Mouse (Mus musculus) limb, embryonic 13.5 days (tissue): Measurements from ENCODE around the gene Slc47a1. TPM values are rescaled to one million over a fixed set of nuclear protein-coding genes. Genes with fewer than 3 reads are reported as not detected.
A peak's percentile ranks its signal among the peaks of the same experiment; 100 is the strongest.
"Not testable (repeated sequence)": the region's sequence is repeated elsewhere in the genome, so short reads cannot be mapped to it uniquely, and the experiment has no call there.

Source experiments
- ATAC-seq: fragments of 200-750 bp; cut with Nextera tagmentation; 2 replicates; pipeline ENCODE4 v1.8.0; 2017; ENCODE audit warnings: low read depth, moderate number of reproducible peaks, moderate TSS enrichment; ENCODE audit not compliant: low FRiP score
- H3K27ac ChIP-seq: fragments of 300-500 bp; sonication (generic); 2 replicates; pipeline ENCODE4 v1.5.1; 2015; ENCODE audit warnings: inconsistent platforms, mild to moderate bottlenecking, moderate library complexity
- H3K27me3 ChIP-seq: fragments of 300-500 bp; sonication (generic); 2 replicates; pipeline ENCODE4 v1.6.1; 2015; ENCODE audit warnings: mild to moderate bottlenecking, inconsistent platforms
- H3K36me3 ChIP-seq: fragments of 300-500 bp; sonication (generic); 2 replicates; pipeline ENCODE4 v1.6.1; 2015; ENCODE audit warnings: inconsistent platforms, mild to moderate bottlenecking, moderate library complexity
- H3K4me1 ChIP-seq: fragments of 300-500 bp; sonication (generic); 2 replicates; pipeline ENCODE4 v1.6.1; 2015; ENCODE audit warnings: inconsistent platforms
- H3K4me2 ChIP-seq: fragments of 300-500 bp; sonication (generic); replicated peaks from 2 replicates; pipeline ENCODE4 v1.6.1; 2015; ENCODE audit warnings: inconsistent platforms, mild to moderate bottlenecking, moderate library complexity
- H3K4me3 ChIP-seq: fragments of 300-500 bp; sonication (generic); 2 replicates; pipeline ENCODE4 v1.5.1; 2015; ENCODE audit warnings: moderate library complexity, mild to moderate bottlenecking, inconsistent platforms
- H3K9ac ChIP-seq: fragments of 300-500 bp; sonication (generic); 2 replicates; pipeline ENCODE4 v1.6.1; 2015; ENCODE audit warnings: mild to moderate bottlenecking, inconsistent platforms
- H3K9me3 ChIP-seq: fragments of 300-500 bp; sonication (generic); 2 replicates; pipeline ENCODE4 v1.6.1; 2016; ENCODE audit warnings: inconsistent platforms
- WGBS: fragments of 180-500 bp; shearing (Covaris S2); methylation state at CpG from one replicate; pipeline ENCODE4 v1.1.7; 2015; 5-methylcytosine and 5-hydroxymethylcytosine counted together
- polyA plus RNA-seq: library from polyadenylated mRNA; unstranded; fragments of >200 nt; fragmentation: Nextera tagmentation; extraction: Ambion mirVana; gene quantifications from 2 replicates; pipeline ENCODE4 v1.2.1, GENCODE M21; 2015

Slc47a1 gene
- 0.36 and 0.50 TPM in 2 replicates for polyA plus RNA-seq

DNA sequence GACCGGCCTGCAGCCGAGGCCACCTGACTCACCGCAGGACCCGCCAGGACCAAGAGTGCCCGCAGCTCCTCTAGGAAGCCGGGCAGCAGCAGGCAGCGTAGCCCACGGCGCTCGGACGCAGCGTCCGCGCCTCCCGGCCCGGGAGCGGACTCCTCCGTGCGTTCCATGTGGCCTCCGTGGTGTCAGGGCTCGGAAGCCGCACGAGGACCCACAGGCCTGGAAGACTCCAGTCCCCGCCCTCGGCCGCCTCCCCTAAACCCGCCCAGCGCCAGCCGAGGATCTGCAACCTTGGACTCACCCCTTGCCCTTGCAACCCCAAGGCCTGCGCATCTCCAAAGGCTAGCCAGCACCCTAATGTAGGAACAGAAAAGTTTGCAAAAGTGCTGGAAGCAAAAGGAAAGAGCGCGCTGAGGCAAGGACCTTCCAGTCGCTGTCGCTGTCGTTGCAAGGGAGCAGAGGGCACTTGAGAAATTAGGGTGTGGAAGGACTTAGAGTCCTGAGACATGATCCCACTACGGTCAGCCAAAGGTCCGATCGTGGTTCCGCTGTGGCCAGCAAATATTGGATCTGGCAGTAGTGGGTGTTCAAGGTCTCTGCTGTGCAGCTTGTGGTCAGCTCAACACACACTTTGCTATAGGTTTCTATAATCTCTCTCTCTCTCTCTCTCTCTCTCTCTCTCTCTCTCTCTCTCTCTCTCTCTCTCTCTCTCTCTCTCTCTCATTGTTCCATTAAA is at the start of gene Slc47a1:
Gene Slc47a1, minus strand, starts transcription at position 465 of the 733 bp plus-strand sequence.
- peak within 1 kb of the TSS; percentile 42 for H3K4me3 ChIP-seq
- H3K36me3 ChIP-seq = no peaks in the 10 kb centered on the region
- peak within 1 kb of the TSS; percentile 55 for H3K9ac ChIP-seq
- H3K4me2 ChIP-seq = peak within 1 kb of the TSS; percentile 71
- peaks cover 3% of the 10 kb centered on the region; the same call in 1 of the 2 replicates for H3K9me3 ChIP-seq
- H3K4me1 ChIP-seq = peaks cover 12% of the 10 kb centered on the region
- H3K27me3 ChIP-seq = peaks cover 60% of the 10 kb centered on the region
- WGBS = 17% methylated on average over 39 of the region's 39 CpGs
- H3K27ac ChIP-seq = no peak within 1 kb of the TSS
- no peak for ATAC-seq

DNA sequence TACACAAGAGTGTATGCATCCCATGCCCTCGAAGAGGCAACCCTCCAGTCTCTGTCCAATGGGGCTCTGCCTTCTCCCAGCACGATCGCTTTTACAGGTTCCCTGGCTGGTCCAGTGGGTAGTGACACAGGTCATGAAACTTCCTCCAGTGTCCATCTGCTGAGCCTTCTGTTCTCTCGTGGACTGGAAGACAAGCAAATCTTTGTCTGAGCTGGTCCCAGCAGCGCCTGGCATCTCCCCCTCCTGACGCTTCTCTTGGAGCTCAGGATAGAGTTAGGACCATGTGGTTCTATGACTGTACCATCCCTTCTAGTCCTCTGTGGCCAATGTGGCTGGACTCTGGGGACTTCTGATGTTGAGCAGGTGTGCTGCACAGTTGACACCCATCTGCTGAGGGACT is 41.1 kb upstream of the Slc47a1 start:
- Histone ChIP-seq H3K9ac (no peak overlapping the region), H3K4me3 (no peak overlapping the region), H3K27me3 (no peaks in the 10 kb centered on the region), H3K4me2 (no peak overlapping the region), H3K4me1 (no peaks in the 10 kb centered on the region), H3K27ac (no peak overlapping the region), H3K36me3 (no peaks in the 10 kb centered on the region), H3K9me3 (0 out of 2 replicates have a peak, but pooled peaks cover 5% of the 10 kb centered on the region)
- WGBS = 89% methylated on average over 6 of the region's 6 CpGs
- no peak for ATAC-seq

DNA sequence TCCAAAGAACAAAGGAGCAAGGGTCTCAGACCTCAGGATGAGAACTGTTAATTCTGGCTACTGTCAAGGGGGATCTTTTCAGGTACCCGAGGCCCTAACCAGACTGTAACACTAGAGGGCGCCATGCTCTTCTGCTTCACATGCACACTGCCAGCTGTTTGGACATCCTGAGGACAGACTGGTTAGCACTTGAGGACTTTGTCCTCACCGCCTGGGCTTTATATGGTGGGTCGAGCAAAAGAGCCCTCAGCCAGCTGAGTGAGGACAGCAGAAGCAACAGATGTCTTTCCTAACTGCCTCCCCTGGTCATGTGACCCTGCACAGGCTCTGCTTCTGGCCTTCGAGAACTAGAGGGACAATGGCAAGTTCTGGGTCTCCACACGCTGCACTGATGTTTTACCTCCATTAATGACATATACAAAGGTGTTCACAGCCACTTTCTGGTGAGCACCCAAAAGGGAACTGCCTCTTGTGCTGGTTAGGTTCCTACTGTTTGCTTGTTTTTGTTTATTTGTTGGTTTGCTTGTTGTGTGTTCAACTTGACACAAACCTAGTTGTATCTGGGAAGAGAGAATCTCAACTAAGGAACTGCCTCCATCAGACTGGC is 39.9 kb upstream of the Slc47a1 start:
- no peak overlapping the region for H3K4me2 ChIP-seq
- no peaks in the 10 kb centered on the region for H3K36me3 ChIP-seq
- no peaks in the 10 kb centered on the region for H3K27me3 ChIP-seq
- H3K4me1 ChIP-seq = no peaks in the 10 kb centered on the region
- no peak overlapping the region for H3K27ac ChIP-seq
- H3K9ac ChIP-seq = no peak overlapping the region
- 0 out of 2 replicates have a peak, but pooled peaks cover 5% of the 10 kb centered on the region for H3K9me3 ChIP-seq
- 23% methylated on average over 6 of the region's 6 CpGs for WGBS
- peak; percentile 32; the same call in 1 of the 2 replicates for ATAC-seq
- no peak overlapping the region for H3K4me3 ChIP-seq

DNA sequence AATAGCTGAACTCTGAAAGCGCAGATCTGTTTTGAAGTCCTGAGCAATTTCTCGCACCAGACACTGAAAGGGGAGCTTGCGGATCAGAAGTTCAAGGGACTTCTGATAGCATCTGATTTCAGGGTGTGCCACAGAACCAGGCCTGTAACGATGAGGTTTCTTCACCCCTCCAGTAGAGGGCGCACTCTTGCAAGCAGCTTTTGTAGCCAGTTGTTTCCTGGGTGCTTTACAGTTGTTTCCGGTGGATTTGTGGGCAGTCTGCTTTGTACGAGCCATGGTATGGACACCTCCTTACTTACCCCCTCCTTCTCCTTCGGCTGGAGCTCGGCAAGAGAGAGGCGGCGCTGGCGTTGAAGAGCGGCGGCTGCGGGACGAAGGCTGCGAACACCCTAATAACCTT is 38.4 kb upstream of the Slc47a1 start:
- not testable (repeated sequence) for H3K9ac ChIP-seq, ATAC-seq, H3K27me3 ChIP-seq, H3K27ac ChIP-seq, H3K9me3 ChIP-seq, H3K4me2 ChIP-seq, H3K36me3 ChIP-seq, H3K4me3 ChIP-seq, H3K4me1 ChIP-seq
- WGBS = 88% methylated on average over 17 of the region's 17 CpGs

DNA sequence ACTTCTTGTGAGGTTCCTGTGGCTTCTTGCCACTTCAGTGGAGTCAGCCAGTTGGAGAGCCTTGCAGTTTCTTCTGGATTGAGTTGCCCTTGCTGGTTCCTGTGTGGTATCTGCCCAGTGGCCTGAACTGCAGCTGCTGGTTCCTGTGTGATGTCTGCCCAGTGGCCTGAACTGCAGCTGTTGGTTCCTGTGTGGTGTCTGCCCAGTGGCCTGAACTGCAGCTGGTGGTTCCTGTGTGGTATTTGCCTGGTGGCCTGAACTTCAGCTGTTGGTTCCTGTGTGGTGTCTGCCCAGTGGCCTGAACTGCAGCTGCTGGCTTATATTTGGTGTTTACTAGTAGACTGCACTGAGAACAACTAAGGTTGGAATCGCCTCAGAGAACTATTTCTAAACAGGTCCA is 37.3 kb upstream of the Slc47a1 start:
- Histone ChIP-seq H3K4me1 (no peaks in the 10 kb centered on the region), H3K4me2 (no peak overlapping the region), H3K27me3 (peaks cover 7% of the 10 kb centered on the region; the same call in 1 of the 2 replicates), H3K27ac (no peak overlapping the region), H3K4me3 (no peak overlapping the region), H3K9me3 (0 out of 2 replicates have a peak, but pooled peaks cover 5% of the 10 kb centered on the region), H3K36me3 (no peaks in the 10 kb centered on the region), H3K9ac (no peak overlapping the region)
- no peak for ATAC-seq
- 77% methylated on average over 1 of the region's 1 CpGs for WGBS

DNA sequence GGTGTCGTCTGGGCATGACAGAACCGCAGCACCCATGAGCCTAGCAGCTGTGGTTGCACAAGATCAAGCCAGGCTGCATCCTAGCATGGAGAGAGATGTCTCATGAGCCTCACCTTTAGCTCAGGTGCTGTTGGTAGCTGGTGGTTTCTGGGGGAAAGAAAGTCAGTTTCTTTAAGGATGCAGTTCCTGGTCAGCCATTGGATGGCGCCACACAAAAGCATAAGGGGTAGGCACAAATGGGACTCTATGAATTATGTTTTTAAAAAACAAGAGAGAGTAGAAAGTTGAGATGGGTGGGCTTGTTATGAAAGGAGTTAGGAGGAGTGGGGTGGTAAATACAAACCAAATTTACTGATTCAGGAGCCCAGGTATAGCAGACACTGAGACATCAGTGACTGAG is 36.4 kb upstream of the Slc47a1 start:
- H3K27me3 ChIP-seq = peaks cover 7% of the 10 kb centered on the region; the same call in 1 of the 2 replicates
- H3K9ac ChIP-seq = no peak overlapping the region
- H3K4me3 ChIP-seq = no peak overlapping the region
- 0 out of 2 replicates have a peak, but pooled peaks cover 5% of the 10 kb centered on the region for H3K9me3 ChIP-seq
- ATAC-seq = no peak
- WGBS = 78% methylated on average over 3 of the region's 3 CpGs
- no peak overlapping the region for H3K27ac ChIP-seq
- peaks cover 4% of the 10 kb centered on the region; the same call in 1 of the 2 replicates for H3K4me1 ChIP-seq
- H3K4me2 ChIP-seq = no peak overlapping the region
- H3K36me3 ChIP-seq = no peaks in the 10 kb centered on the region

DNA sequence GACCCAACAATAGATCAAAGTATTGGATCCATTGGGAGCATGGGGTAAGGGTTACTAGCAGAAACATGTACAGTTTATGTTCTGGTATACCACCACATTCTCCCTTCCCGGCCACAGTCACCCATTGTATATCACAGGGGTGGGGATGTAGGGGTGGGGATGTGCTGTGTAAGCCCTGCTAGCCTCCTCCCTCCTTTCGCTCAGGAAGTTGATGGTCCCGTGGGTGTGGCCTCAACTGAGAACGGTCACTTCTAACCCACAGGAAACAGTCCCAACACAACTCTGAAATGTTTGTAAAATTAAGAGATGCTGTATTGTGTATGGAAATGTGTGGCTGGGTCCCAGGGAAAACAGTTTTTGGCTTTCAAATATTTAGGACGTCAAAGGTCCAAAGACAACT is 35.3 kb upstream of the Slc47a1 start:
- Histone ChIP-seq H3K9ac (no peak overlapping the region), H3K36me3 (no peaks in the 10 kb centered on the region), H3K27ac (no peak overlapping the region), H3K4me3 (no peak overlapping the region), H3K9me3 (0 out of 2 replicates have a peak, but pooled peaks cover 5% of the 10 kb centered on the region), H3K27me3 (peaks cover 7% of the 10 kb centered on the region; the same call in 1 of the 2 replicates), H3K4me1 (peaks cover 4% of the 10 kb centered on the region; the same call in 1 of the 2 replicates), H3K4me2 (no peak overlapping the region)
- 68% methylated on average over 5 of the region's 5 CpGs for WGBS
- no peak for ATAC-seq

DNA sequence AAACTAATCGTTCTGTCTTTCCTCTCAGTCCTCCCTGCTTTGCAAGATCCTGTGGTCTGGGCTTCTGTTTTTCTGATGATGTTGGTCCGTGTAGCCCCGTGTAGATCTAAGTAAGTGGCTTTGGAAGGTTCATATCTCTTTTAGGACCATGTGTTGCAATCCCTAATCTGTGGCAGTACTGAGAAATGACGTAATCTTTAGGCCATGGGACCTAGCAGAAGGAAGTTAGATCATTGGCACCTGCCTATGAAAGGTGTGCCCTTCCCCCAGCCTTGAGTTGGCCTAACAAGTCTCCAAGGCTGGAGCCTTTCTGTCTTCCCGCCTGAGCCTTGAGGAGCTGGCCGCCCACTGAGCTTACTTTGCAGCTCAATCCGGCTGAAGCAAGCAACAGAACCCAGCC is 33.7 kb upstream of the Slc47a1 start:
- H3K4me1 ChIP-seq = peaks cover 4% of the 10 kb centered on the region; the same call in 1 of the 2 replicates
- WGBS = 47% methylated on average over 7 of the region's 7 CpGs
- H3K36me3 ChIP-seq = no peaks in the 10 kb centered on the region
- H3K27ac ChIP-seq = no peak overlapping the region
- 0 out of 2 replicates have a peak, but pooled peaks cover 5% of the 10 kb centered on the region for H3K9me3 ChIP-seq
- no peak for ATAC-seq
- H3K27me3 ChIP-seq = peaks cover 7% of the 10 kb centered on the region; the same call in 1 of the 2 replicates
- no peak overlapping the region for H3K9ac ChIP-seq
- no peak overlapping the region for H3K4me3 ChIP-seq
- no peak overlapping the region for H3K4me2 ChIP-seq

DNA sequence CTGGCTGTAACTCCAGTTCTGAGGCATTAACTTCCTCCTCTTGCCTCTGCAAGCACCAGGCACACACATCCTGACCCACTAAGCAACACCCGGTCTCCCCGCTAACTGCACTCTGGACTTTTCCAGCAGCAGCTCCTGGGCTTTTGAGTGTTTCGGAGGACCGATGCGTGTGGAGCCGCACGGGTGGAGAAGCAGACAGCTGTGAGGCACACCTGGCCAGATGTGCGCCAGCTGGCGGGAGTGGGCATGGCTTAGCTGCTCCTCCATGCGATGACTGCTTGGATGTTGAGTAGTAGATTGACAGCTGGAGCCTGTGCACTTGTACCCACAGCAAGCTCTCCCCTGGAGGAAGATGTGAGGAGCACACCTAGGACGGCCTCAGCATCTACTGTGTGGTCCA is 33.1 kb upstream of the Slc47a1 start:
- H3K4me2 ChIP-seq = no peak overlapping the region
- WGBS = 72% methylated on average over 11 of the region's 11 CpGs
- no peak overlapping the region for H3K9ac ChIP-seq
- H3K36me3 ChIP-seq = no peaks in the 10 kb centered on the region
- H3K4me3 ChIP-seq = no peak overlapping the region
- H3K4me1 ChIP-seq = peaks cover 4% of the 10 kb centered on the region; the same call in 1 of the 2 replicates
- 0 out of 2 replicates have a peak, but pooled peaks cover 5% of the 10 kb centered on the region for H3K9me3 ChIP-seq
- ATAC-seq = no peak
- H3K27ac ChIP-seq = no peak overlapping the region
- H3K27me3 ChIP-seq = peaks cover 7% of the 10 kb centered on the region; the same call in 1 of the 2 replicates

DNA sequence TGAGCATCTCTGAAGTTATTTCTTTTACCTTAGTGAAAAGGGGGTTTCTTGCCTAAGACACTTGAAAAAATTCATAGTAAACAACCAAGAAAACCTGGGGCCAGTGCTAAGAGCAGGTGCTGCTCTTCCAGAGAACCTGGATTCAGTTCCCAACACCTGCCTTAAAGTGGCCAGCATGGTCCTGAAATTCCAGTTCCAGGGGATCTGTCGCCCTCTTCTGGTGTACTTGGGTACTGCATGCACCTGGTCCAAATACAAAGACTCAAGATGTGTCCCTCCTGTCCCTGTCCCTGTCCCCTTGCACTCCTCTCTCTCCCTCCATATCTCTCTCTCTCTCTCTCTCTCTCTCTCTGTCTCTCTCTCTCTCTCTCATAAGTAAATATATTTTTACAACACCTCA is 32.0 kb upstream of the Slc47a1 start:
- Histone ChIP-seq H3K27ac (no peak overlapping the region), H3K9me3 (0 out of 2 replicates have a peak, but pooled peaks cover under 1% of the 10 kb centered on the region), H3K27me3 (peaks cover 7% of the 10 kb centered on the region; the same call in 1 of the 2 replicates), H3K4me3 (no peak overlapping the region), H3K36me3 (no peaks in the 10 kb centered on the region), H3K9ac (no peak overlapping the region), H3K4me1 (peaks cover 4% of the 10 kb centered on the region; the same call in 1 of the 2 replicates), H3K4me2 (no peak overlapping the region)
- WGBS = 0% methylated on average over 1 of the region's 1 CpGs
- no peak for ATAC-seq

DNA sequence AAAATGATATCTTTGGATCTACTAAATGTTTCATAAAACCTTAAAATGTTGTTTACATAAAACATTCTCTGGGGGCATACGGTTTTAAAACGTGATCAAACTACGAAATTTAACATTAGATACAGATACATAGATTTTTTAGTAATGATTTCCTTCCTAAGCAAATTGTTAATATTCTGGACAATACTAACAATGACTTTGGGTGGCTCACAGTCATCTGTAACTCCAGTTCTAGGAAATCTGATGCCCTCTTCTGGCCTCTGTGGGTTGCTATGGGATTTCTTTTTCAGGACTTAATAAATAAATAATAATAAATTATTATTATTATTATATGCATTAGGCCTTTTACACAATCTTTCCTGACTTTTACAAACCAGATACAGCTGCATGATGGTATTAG is 30.9 kb upstream of the Slc47a1 start:
- Histone ChIP-seq H3K9ac (no peak overlapping the region), H3K27ac (no peak overlapping the region), H3K36me3 (no peaks in the 10 kb centered on the region), H3K4me2 (peak overlapping the region; percentile 64), H3K4me1 (peaks cover 4% of the 10 kb centered on the region; the same call in 1 of the 2 replicates), H3K9me3 (no peaks in the 10 kb centered on the region), H3K27me3 (peaks cover 10% of the 10 kb centered on the region; the same call in 1 of the 2 replicates), H3K4me3 (peak overlapping the region; percentile 76)
- no peak for ATAC-seq
- 28% methylated on average over 3 of the region's 3 CpGs for WGBS
